8 mouse cellular contexts compared by ENCODE assay signal in the genomic region with DNA sequence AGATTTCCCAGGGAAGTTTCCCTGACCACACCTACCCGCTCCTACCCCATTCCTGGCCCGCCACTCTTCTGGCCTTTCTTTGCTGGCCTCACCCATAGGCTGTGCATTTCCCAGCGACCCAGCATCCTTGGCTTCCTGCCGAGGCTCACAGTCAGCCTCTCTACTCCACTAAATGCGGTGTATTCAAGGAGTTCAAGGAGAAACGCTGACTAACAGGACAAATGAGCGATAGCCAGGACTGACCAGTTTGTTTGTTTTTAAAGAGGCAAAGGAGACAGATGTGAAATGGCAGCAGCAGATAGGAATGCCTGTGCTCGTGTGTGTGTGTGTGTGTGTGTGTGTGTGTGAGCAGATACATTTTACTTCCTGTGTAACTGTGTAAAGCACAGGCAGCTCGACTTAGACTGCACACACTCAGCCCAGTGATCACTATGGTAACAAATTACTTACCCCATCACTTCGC. TPM values are rescaled to one million over a fixed set of nuclear protein-coding genes. Genes with fewer than 3 reads are reported as not detected.
DNase-seq lines count a peak whose midpoint lies in the region; ATAC-seq and TF ChIP-seq lines count a peak whose summit lies in the region.

No protein-coding gene starts in this region.

- 0 out of 2 replicates have a peak overlapping the region, but pooled peaks have one; percentile 5 for H3K27ac ChIP-seq in midbrain, embryonic 13.5 days
- H3K27ac ChIP-seq in midbrain, embryonic 11.5 days (ENCODE audit: low read depth, low read length) = no peak overlapping the region

- no peak for DNase-seq in midbrain, embryonic 11.5 days (ENCODE audit: low spot score, missing footprints)
- peak; percentile 37 for DNase-seq in brain, adult 2 months (ENCODE audit: low read depth, low spot score)
- DNase-seq in heart, postnatal 10 days = peak; percentile 63 to 65
- peak; percentile 42 for DNase-seq in lung, adult 2 months
- DNase-seq in layer of hippocampus, adult 18-20 months (ENCODE audit: low spot score in 2 of 2) = no peak
- no peak for DNase-seq in retina, embryonic 14.5 days (ENCODE audit: low spot score)

- H3K36me3 ChIP-seq in midbrain, embryonic 13.5 days = peaks cover 22% of the 10 kb centered on the region
- peaks cover 6% of the 10 kb centered on the region; the same call in 1 of the 2 replicates for H3K36me3 ChIP-seq in midbrain, embryonic 11.5 days (ENCODE audit: control insufficient read depth, insufficient read depth, low read length)

- peaks cover 10% of the 10 kb centered on the region for H3K4me1 ChIP-seq in midbrain, embryonic 13.5 days (replicated peaks)
- no peaks in the 10 kb centered on the region for H3K4me1 ChIP-seq in midbrain, embryonic 11.5 days (ENCODE audit: control insufficient read depth, insufficient read depth, low read length)
- H3K4me1 ChIP-seq in lung, adult 2 months (ENCODE audit: control insufficient read depth, insufficient read depth, low read length) = peaks cover 20% of the 10 kb centered on the region

- H3K9ac ChIP-seq in midbrain, embryonic 13.5 days (replicated peaks) = no peak overlapping the region
- no peak overlapping the region for H3K9ac ChIP-seq in midbrain, embryonic 11.5 days (ENCODE audit: low read length)

- no peak overlapping the region for H3K4me3 ChIP-seq in midbrain, embryonic 13.5 days (replicated peaks)
- no peak overlapping the region for H3K4me3 ChIP-seq in midbrain, embryonic 11.5 days (ENCODE audit: low read depth, low read length)
- no peak overlapping the region for H3K4me3 ChIP-seq in lung, adult 2 months (replicated peaks; ENCODE audit: extremely low read depth, low read depth, low read length)

- 57% methylated on average over 10 of the region's 10 CpGs for WGBS in midbrain, embryonic 13.5 days
- WGBS in midbrain, embryonic 11.5 days = 64% methylated on average over 10 of the region's 10 CpGs
- 11% methylated on average over 10 of the region's 10 CpGs for WGBS in lung, adult 2 months

- H3K9me3 ChIP-seq in midbrain, embryonic 13.5 days = no peaks in the 10 kb centered on the region
- no peaks in the 10 kb centered on the region for H3K9me3 ChIP-seq in midbrain, embryonic 11.5 days (ENCODE audit: control insufficient read depth, low read length)

- no peak overlapping the region for H3K4me2 ChIP-seq in midbrain, embryonic 13.5 days (replicated peaks)
- H3K4me2 ChIP-seq in midbrain, embryonic 11.5 days = no peak overlapping the region

- intact Hi-C loops in heart, postnatal 10 days (cut with DNase I) = no loop called here

- peak; percentile 52; the same call in 1 of the 2 replicates for ATAC-seq in midbrain, embryonic 13.5 days
- no peak for ATAC-seq in midbrain, embryonic 11.5 days (ENCODE audit: low FRiP score)
- no peak for ATAC-seq in cerebellum, adult (ENCODE audit: insufficient number of reproducible peaks, low FRiP score, low TSS enrichment)

- TF ChIP-seq CTCF in lung, adult 2 months (IDR thresholded peaks at IDR 0.05; ENCODE audit: insufficient read depth, low read length) = no peak

- no peaks in the 10 kb centered on the region for H3K27me3 ChIP-seq in midbrain, embryonic 13.5 days
- no peaks in the 10 kb centered on the region for H3K27me3 ChIP-seq in midbrain, embryonic 11.5 days (ENCODE audit: control insufficient read depth, insufficient read depth, low read length)

- no peak for TF ChIP-seq POLR2A in lung, adult 2 months (IDR thresholded peaks at IDR 0.05; ENCODE audit: borderline replicate concordance, extremely low read depth, low read depth, low read length)

RNA-seq across cellular contexts. Expression of gene Rab12, which starts 9.3 kb away (rescaled TPM):
- polyA plus RNA-seq in midbrain, embryonic 13.5 days (2015; fragmentation: Nextera tagmentation; extraction: Ambion mirVana) = 52.0 and 59.0 TPM in 2 replicates
- 40.9 and 45.0 TPM in 2 replicates for polyA plus RNA-seq in midbrain, embryonic 11.5 days (2014; fragmentation: Nextera tagmentation; extraction: Ambion mirVana)
- 100 to 1,000 TPM; 139 to 142 TPM for total RNA-seq in heart, postnatal 10 days (2021)
- 45.4 and 53.0 TPM in 2 replicates for polyA plus RNA-seq in lung, adult 2 months (2012; rRNA removed)
- total RNA-seq in layer of hippocampus, adult 18-20 months (2021) = 100 to 1,000 TPM; 114 to 116 TPM

Comparison
In these comparisons a context has a peak if more than half of its experiments do, and no peak if none do; other contexts are left out.
1. DNase-seq: peak in brain, adult 2 months (single experiment), heart, postnatal 10 days (2 of 2) and lung, adult 2 months (single experiment); none in midbrain, embryonic 11.5 days (single experiment), layer of hippocampus, adult 18-20 months (0 of 2) and retina, embryonic 14.5 days (single experiment).